Mouse (Mus musculus) urinary bladder, postnatal 36 days (tissue): Measurements from ENCODE around the gene Klhdc8b.

Source experiments
- DNase-seq, 2 experiments: peaks; one replicate each; pipeline ENCODE4 v3.0.0; 2022; ENCODE audit warnings: low spot score in 2 of 2, mixed read lengths in 1 of 2

The Klhdc8b gene

GRCm38 (mm10) chr9:108461181-108461631 lies at the start of gene Klhdc8b:
Klhdc8b (minus strand) TSS chr9:108461581.
- no peak for DNase-seq

- DNase-seq, result no peak
Measured at GRCm38 (mm10) chr9:108508776-108509175, 47.4 kb upstream of the Klhdc8b start.

GRCm38 (mm10) chr9:108507619-108508434 lies 46.4 kb upstream of the Klhdc8b start, which contains the start of gene Qars:
Qars (plus strand) TSS chr9:108507706.
- peak; percentile 91 to 95 for DNase-seq

GRCm38 (mm10) chr9:108506901-108507300 lies 45.5 kb upstream of the Klhdc8b start:
- DNase-seq, result no peak

GRCm38 (mm10) chr9:108499943-108500342 lies 38.6 kb upstream of the Klhdc8b start:
- no peak for DNase-seq

- DNase-seq, result no peak
Measured at GRCm38 (mm10) chr9:108499231-108499630, 37.9 kb upstream of the Klhdc8b start.

GRCm38 (mm10) chr9:108494905-108495304 lies 33.5 kb upstream of the Klhdc8b start:
- DNase-seq, result no peak

- no peak for DNase-seq
Measured at GRCm38 (mm10) chr9:108494146-108494825, 32.9 kb upstream of the Klhdc8b start.

- no peak for DNase-seq
Measured at GRCm38 (mm10) chr9:108493246-108493645, 31.9 kb upstream of the Klhdc8b start.

- DNase-seq, result peak in 1 of 2 experiments; percentile 49
Measured at GRCm38 (mm10) chr9:108492043-108492750, 30.8 kb upstream of the Klhdc8b start.

GRCm38 (mm10) chr9:108491286-108491580 lies 29.9 kb upstream of the Klhdc8b start:
- DNase-seq, result no peak

GRCm38 (mm10) chr9:108490559-108491285 lies 29.3 kb upstream of the Klhdc8b start, which contains the start of gene Usp19:
Usp19 (plus strand) TSS chr9:108490602.
- peak; percentile 92 to 97 for DNase-seq

GRCm38 (mm10) chr9:108489702-108490558 lies 28.5 kb upstream of the Klhdc8b start:
- DNase-seq, result no peak

GRCm38 (mm10) chr9:108489215-108489614 lies 27.8 kb upstream of the Klhdc8b start:
- no peak for DNase-seq

GRCm38 (mm10) chr9:108488403-108488802 lies 27.0 kb upstream of the Klhdc8b start:
- no peak for DNase-seq

- no peak for DNase-seq
Measured at GRCm38 (mm10) chr9:108486973-108487530, 25.7 kb upstream of the Klhdc8b start.

- no peak for DNase-seq
Measured at GRCm38 (mm10) chr9:108485301-108485875, 24.0 kb upstream of the Klhdc8b start.

GRCm38 (mm10) chr9:108484021-108484420 lies 22.6 kb upstream of the Klhdc8b start:
- no peak for DNase-seq

GRCm38 (mm10) chr9:108483051-108483790 lies 21.8 kb upstream of the Klhdc8b start:
- DNase-seq, result no peak
